Mouse (Mus musculus) gastrocnemius, postnatal 36 days (tissue): ENCODE measurements around the gene Fbxo31. TPM values are rescaled to one million over a fixed set of nuclear protein-coding genes. Genes with fewer than 3 reads are reported as not detected.
"Not testable (repeated sequence)": the region's sequence is repeated elsewhere in the genome, so short reads cannot be mapped to it uniquely, and the experiment has no call there.

Experiments
- DNase-seq, 2 experiments: peaks; one replicate each; pipeline ENCODE4 v3.0.0; 2022
- intact Hi-C: fragments of 180-260 bp; cut with DNase I; formaldehyde crosslinking; loops from one replicate; pipeline ENCODE4 v1.15.1; 2025
- long read RNA-seq, 2 experiments: library from polyadenylated mRNA; stranded (forward); transcript quantifications; one replicate each; pipeline ENCODE4 v2.0.0; 2021
- total RNA-seq, 2 experiments: library from RNA; stranded (reverse); gene quantifications; 2 replicates each; pipeline ENCODE4 v1.2.3; 2021

Fbxo31 gene
- 100 to 1,000 TPM; 100 to 124 TPM for total RNA-seq
- long read RNA-seq, experiment 1, full-length matches to known transcripts, result 9 of 154 reads
- long read RNA-seq, experiment 1, partial matches to known transcripts, result 55 of 154 reads
- long read RNA-seq, experiment 1, other reads (novel, unspliced or antisense), result 90 of 154 reads
- long read RNA-seq, experiment 2, full-length matches to known transcripts, result 13 of 231 reads
- long read RNA-seq, experiment 2, partial matches to known transcripts, result 127 of 231 reads
- long read RNA-seq, experiment 2, other reads (novel, unspliced or antisense), result 91 of 231 reads

DNA sequence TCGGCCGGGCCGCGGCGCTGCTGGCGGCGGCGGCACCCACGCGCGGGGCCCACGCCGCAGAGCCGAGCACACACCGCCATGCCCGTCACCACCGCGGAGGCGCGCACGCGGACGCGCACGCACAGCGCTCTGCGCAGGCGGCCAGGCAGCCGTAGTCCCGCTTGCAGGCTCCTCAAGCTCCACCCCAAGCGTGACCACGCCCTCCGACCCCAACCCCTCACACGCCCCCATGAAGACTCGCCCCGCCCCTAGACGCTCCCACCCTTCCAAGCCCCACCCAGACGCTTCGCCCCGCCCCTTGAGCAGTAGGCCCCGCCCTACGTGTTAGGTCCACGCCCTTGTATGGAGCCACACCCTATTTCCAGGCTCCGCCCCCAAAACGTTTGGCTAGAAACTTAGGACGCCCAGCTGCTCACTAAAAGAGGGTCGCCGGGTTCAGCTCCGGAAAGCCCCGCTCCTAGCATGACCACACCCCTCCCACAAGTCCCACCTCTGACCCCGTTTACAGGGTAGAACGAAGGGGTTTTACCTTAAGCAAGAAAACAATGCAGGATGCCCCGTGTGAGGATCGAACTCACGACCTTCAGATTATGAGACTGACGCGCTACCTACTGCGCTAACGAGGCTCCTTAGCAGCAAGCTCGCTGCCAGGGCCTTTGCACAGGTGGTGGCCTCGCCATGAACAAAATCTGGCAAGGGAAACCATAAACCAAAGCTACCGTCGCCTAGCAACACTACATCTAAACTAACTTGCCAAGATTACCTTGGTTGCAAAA, at the start of gene Fbxo31:
Gene Fbxo31 (minus strand): TSS at position 131 of the 776 bp plus-strand sequence.
- intact Hi-C loops, result loop anchor here (2.0 kb wide), 1 partner anchor 30 kb away; no protein-coding TSS in a partner anchor
- DNase-seq, result peak; percentile 92 to 95

DNA sequence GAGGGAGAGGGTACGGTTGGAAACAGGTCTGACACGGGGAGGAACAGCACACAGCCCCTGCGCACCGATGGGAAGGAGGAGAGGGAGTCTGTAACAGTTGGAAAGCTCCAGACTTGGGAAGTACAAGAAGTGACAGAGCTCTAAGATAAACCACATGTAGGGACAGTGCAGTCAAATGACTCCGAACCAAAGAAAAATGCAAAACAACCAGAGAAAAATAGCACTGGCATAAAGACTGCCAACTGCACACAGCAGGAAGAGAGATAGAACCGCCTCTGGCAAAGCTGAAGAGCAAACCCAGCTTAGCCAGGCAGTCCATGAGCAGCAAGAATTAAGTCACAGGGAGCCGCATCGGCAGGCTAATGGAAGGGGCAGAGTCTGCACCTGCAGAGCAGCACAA, 44.4 kb upstream of the Fbxo31 start:
- DNase-seq, result no peak
- intact Hi-C loops, result no loop called here

DNA sequence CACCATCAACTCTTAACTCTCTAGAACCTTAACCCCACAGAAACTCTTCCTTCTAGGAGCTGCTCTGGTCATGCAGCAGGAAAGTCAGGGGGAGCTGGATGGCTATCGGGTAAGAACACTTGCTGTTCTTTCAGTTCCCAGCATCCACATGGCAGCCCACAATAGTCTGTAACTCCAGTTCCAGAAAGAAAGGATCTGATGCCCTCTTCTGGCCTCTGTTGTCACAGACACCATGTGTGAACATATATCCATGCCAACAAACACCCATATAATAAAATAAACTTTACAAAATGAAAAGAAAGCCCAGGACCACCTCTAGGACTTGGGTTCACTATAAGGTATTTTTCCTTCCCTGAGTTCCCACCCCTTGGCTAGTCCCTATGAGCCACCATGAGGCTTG, 43.3 kb upstream of the Fbxo31 start:
- DNase-seq, result no peak
- intact Hi-C loops, result no loop called here

DNA sequence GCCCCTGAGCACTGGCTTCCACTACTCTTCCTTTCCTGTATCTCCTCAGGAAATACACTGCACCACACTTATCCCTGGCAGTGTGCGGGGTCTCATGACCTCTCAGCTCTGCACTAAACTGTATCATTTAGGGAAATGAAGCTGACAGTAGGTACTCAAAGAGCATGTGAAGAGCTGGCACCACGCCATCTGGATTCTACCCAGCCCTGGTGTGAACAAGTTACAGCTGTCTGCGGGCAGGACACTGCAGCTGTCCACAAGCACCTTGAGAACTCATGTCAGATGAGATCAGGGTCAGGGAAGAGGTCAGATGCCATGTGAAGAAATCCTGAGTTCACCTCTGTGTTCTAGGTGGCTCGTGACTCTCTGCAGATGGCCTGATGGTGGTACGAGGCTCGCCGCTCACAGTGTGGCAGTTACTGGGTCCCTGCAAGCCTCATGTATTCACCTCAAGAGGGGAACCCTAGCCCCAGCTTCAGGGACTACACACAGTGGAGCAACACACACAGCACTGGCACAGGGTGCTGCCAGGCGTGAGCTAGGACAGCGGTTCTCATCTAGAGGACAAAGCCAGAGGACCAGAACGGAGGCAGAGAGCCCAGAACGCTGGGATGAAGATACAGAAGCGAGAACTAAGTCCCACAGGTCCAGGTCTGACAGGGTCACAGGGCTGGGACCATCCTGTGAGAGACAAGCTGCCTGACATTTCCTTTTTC, 42.4 kb upstream of the Fbxo31 start:
- no peak for DNase-seq
- intact Hi-C loops, result no loop called here

DNA sequence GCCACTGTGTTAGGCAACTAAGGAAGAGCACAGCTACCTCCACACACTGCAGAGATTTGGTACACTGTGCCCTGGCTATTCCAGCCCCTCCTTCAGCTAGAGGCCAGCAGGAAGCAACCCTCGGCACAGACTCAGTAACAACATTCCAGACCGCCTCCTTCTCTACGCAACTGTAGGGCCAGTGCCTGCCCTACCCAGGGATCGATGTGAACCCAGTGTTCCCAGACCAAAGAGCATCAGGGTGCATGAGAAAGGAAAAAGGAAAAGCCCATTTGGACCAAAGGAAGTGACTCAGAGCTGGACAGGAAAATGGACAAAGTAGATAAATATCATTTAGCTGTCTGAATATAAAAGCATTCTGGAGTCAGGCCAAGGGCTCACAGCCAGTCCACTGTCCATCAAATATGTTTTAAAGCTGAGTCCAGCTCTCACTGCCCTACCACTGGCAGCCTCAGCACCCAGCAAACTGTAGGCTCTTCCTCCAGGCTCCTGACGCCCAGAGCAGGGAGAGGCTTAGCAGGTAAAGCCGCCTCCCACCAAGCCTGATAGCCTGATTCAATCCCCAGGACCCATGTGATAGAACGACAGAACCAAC, 40.9 kb upstream of the Fbxo31 start:
- intact Hi-C loops, result no loop called here
- DNase-seq, result peak in 1 of 2 experiments; percentile 61

DNA sequence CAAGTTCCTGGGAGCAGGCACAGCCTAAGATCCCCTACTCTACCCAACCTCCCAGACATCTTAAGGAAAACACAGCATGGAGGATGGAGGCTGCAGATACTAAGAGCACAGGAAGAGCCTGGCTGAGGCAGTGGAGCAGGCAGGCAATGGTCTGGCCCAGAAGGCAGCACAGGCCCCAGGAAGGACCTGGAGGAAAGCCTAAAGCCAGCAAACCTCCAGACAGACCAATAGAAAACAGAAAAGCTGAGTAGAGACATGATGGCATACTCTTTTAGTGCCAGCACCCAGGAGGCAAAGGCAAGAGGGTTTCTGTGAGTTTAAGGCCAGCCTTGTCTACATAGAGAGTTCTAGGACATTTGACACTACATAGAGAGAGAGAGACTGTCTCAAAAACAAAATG, 34.8 kb upstream of the Fbxo31 start:
- intact Hi-C loops, result no loop called here
- no peak for DNase-seq

DNA sequence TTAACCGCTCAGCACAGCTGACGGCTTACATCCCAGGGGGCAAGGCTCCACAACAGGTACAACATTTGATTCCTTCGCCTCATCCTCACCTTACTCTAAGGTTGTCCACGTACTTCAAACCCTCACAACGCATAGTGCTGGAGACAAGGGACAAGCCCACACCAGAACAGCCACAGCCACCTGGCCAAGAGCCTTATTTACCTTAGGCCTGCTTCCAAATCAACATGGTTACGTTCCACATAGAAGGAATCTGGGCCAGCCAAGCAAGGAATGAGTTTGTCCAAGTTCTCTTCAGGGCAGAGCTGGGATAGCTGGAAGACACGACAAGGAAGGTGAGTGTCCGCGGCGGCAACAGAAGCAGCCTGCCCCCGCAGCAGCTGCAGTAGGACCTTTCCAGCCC, 31.3 kb upstream of the Fbxo31 start:
- intact Hi-C loops, result loop anchor here (5.0 kb wide), 1 partner anchor 62 kb away; no protein-coding TSS in a partner anchor
- no peak for DNase-seq

DNA sequence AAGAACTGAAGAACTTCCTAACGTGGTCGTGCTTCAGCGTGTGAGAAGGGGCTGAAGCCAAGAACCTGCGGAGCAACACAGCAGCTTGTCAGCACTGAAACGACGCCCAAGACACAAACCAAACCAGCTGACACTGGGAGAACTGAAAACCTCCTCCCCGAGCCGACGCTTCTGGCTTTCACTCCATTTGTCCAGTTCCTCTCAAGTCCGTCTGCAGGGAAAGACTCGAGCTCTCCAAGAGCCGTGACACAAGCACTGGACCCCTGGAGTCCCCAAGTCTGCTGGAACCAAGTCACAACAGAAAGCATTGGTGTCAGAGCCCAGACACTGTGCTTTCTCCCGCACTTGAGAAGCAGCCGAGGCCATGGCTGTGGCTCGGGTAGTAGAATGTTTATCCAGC, 30.6 kb upstream of the Fbxo31 start:
- intact Hi-C loops, result loop anchor here (5.0 kb wide), 1 partner anchor 63 kb away; no protein-coding TSS in a partner anchor
- DNase-seq, result no peak

DNA sequence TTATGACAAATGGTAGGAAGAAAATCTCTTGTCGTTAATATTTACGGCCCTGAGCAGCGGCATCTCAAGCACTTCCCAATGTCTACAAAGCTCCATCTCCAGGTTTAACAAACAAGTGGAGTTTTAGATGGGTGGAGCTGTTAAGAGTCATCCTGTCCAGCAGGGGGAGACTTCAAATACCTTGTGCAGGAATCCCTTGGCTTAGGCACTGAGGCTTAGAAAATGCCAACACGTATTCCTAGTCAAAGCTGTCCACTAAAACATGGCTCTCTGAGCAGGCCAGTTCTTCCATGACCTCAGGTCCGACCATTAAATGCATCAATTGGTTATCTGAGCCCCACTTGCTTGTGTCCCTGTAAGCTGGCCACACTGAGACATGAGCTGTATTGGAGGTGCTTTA, 29.1 kb upstream of the Fbxo31 start:
- intact Hi-C loops, result loop anchor here (5.0 kb wide), 1 partner anchor 65 kb away; no protein-coding TSS in a partner anchor
- no peak for DNase-seq

DNA sequence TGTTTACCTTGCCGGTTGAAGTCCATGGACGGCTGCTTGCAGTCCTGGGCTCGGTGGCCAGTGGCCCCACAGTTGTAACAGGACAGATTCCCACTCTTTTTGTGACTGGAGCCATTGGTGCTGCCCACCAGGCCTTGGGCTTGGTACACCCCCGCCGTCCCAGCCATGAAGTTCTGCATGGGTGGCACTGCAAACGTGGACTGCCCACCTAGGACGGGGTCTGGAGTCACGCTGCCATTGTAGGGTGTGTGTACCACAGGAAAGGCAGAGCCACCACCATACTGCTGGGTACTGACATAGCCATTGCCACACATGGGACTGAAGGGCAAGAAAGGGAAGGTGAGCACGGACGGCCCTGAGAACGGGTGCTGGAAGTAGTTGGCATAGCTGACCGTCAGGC, 25.2 kb upstream of the Fbxo31 start:
- intact Hi-C loops, result loop anchor here (1.0 kb wide), 1 partner anchor 82 kb away; no protein-coding TSS in a partner anchor
- DNase-seq, result no peak

DNA sequence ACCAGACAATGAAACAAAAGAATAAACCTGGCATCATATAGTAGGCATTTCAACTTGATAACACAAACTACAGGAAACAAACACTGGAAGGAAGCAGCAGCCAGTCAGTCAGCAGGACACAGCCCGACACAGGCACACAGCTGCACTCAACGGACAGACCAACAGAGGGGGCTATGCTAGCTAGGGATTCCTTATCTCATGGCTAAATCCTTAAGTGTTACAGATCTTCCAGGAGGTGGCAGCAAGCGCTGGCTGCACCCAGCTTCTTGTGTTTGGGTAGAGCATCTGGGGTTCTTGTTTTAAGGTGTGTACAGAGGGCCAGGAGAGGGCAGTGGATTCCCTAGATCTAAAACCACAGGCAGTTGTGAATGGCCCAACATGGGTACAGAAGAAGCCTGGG, 24.3 kb upstream of the Fbxo31 start:
- intact Hi-C loops, result loop anchor here (1.0 kb wide), 1 partner anchor 83 kb away; no protein-coding TSS in a partner anchor
- DNase-seq, result peak; percentile 63 to 70

DNA sequence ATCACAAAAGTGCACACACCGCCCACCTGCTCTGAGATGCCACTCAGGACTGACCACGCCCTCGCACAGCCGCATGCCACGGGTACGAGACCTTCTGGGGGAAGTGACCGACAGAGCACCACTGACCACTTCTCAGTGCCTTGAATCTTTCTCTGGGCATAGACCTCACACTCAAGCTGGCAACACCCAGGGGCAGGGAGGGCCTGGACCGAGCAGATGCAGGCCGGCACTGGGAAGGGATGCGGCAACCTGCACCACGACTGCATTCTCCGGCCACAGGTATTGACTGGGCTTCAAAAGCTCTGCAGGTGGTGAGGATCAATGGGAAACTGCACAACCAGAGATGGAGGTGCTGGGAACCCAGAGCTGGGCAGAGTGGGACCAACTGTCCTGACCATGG, 23.8 kb upstream of the Fbxo31 start:
- intact Hi-C loops, result no loop called here
- no peak for DNase-seq

DNA sequence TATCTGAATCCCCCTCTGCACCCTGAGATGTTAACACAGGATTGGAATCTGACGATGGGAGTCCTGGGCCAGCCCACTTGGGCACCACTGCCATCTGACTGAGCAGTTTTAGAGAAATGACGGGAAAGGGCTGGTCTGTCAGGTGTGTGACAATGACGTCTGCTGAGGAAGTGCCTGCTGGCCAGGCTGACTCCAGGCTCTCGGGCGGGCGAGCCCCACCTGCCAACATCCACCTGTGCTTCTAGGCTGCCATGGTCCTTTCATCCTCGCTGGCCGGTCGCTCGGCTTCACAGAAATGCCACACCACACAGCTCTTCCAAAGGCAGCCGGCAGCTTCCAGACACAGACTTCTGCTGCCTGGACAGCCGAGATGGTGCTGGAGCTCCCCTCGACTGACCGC, 21.2 kb upstream of the Fbxo31 start:
- intact Hi-C loops, result loop anchor here (2.0 kb wide), 1 partner anchor 53 kb away; no protein-coding TSS in a partner anchor
- no peak for DNase-seq

DNA sequence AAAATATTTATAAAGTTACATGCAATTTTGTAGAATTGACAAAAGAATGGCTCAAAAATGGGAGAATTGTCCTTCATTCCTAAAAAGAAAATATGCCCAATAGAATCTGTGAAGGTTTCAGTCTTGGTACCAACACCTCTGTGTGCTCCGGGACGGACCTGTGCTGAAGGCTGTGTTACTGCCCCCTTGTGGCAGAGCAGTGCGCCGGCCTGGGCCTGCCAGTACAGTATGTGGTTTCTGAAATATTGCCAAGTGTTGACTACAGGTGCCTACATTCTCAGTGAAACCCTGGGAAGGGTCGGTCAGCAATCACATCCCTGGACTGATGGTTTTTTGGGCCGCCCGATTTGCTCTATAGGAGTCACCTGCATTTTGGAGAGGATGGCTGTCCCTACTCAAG, 20.3 kb upstream of the Fbxo31 start:
- peak; percentile 61 to 73 for DNase-seq
- intact Hi-C loops, result loop anchor here (2.0 kb wide), 1 partner anchor 52 kb away; no protein-coding TSS in a partner anchor

DNA sequence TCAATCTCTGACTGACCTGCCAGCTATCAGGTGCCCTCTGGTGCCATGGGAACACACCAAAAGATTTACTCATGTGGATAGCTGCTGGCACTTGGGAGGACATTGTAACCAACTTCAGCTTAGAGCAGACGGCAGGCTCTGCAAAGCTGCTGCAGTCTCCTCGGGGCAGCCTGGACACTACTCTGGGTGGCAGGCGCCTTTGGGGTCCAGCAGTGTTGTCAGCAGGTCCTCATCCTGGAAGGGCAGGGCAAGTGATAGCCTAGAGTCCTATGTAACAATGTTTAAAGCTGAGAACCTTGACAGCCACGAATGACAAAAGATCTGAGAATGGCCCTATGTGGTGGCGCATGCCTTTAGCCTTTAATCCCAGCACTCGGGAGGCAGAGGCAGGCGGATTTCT, 19.6 kb upstream of the Fbxo31 start:
- no peak for DNase-seq
- intact Hi-C loops, result loop anchor here (2.0 kb wide), 1 partner anchor 51 kb away; no protein-coding TSS in a partner anchor

DNA sequence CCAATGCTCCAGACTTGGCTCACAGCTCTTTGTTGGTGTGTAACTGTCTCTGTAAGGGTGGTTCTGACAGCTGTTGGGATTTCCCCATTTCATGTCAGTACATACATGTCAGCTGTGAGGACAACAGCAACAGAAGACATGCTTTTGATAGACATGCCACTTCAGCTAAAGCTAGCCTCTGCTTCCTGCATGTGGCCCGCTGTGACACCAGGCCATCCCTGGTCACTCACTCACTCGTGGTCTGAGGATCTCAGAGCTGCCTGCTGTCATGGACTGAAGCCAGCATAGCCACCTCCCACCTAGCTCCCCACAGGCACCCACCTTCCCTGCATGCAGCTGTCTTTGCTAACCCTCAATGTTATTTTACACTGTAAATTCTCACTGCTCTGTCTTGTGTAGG, 18.9 kb upstream of the Fbxo31 start:
- DNase-seq, intact Hi-C loops: not testable (repeated sequence)

DNA sequence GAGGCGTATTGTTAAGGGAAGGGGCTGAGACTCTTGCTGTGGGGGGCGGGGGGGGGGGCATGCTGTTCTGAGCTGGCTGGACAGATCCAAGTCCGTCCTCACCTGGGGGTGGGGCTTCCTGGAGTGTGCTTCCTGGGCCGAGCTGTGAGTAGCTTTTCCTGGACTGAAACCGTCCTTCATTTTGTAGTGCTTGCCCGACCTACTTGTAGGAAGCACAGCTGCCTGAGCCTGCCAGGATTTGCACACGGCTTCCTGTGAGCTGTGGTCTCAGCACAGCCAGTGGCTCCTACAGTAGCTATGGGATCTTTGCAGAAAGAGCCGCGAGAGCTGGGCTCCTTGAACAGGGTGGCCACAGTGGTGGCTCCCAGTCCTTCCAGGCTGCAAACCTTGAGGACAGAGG, 15.4 kb upstream of the Fbxo31 start:
- no peak for DNase-seq
- intact Hi-C loops, result loop anchor here (1.0 kb wide), 1 partner anchor 60 kb away; no protein-coding TSS in a partner anchor

DNA sequence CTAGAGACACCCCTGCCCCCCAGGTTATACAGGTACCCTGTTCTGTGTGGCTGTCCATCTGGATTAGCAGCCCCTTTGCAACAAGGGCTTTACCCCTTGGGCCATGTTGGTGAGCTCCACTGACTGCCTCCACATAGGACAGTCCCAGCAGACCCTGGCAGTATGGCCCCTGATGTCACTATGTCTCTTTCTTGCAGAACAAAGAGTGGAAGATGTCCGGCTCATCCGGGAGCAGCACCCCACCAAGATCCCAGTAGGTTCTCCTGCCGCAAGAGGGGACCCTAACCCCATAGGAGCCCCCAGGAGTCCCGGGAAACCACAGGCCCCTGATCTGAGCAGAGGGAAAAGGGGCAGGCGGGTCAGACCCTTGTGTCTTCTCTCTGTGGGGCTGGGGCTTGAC, 14.7 kb upstream of the Fbxo31 start:
- DNase-seq, result no peak
- intact Hi-C loops, result loop anchor here (1.0 kb wide), 1 partner anchor 61 kb away; no protein-coding TSS in a partner anchor

DNA sequence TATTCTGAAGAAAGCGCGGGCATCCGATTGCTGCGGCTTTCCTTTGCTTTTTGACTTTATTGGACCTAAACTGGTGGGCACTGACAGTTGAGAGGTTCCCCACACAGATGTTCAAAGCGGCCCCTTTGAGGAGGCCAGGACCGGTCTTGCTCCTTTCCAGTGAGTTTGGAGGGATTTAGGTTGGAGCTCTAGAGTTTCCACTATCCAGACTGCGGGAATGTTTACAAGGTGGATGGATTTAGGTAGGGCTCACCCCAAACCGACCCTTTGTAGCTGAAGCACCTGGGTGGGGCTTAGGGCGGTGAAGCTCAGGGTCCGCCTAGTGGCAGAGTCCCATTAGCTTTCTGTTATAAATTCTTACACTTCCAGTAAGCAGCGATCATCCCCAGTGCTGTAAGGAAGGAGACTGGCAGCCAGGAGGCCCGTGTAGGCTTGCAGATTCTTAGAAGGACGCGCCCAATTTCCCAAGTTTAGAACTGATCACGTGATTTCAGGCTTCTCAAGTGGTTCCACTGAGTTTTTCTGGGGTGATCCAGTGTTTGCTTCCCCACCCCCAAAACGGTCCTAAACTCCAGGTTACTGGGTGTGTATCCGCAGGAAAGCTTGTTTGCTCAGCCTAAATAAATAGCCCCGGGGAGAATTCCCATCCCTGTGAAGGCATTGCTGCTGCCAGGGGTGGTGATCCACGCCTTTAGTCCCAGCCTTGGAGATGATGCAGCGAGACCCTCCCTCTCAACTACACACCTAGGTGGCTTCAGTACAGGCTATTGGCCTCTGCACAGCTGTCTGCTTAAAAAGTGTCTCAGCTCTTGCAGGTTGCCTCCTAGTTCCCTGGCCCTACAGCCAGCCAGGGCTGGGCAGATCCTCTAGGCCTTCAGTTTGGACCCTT, 12.8 kb upstream of the Fbxo31 start:
- no peak for DNase-seq
- intact Hi-C loops, result no loop called here
